Mouse (Mus musculus) liver, adult 2 months (tissue): ENCODE measurements around the gene Plekhm1.

ENCODE experiments used
- CTCF ChIP-seq: fragments of 200-500 bp; IDR thresholded peaks from 2 replicates; pipeline ENCODE4 v1.5.1; 2011; ENCODE audit warnings: low read depth, low read length, control low read depth
- POLR2A ChIP-seq: fragments of 200-500 bp; IDR thresholded peaks from 2 replicates; pipeline ENCODE4 v1.6.1; 2011; ENCODE audit warnings: low read length, control low read depth; ENCODE audit not compliant: insufficient read depth; ENCODE audit errors: extremely low read depth

DNA sequence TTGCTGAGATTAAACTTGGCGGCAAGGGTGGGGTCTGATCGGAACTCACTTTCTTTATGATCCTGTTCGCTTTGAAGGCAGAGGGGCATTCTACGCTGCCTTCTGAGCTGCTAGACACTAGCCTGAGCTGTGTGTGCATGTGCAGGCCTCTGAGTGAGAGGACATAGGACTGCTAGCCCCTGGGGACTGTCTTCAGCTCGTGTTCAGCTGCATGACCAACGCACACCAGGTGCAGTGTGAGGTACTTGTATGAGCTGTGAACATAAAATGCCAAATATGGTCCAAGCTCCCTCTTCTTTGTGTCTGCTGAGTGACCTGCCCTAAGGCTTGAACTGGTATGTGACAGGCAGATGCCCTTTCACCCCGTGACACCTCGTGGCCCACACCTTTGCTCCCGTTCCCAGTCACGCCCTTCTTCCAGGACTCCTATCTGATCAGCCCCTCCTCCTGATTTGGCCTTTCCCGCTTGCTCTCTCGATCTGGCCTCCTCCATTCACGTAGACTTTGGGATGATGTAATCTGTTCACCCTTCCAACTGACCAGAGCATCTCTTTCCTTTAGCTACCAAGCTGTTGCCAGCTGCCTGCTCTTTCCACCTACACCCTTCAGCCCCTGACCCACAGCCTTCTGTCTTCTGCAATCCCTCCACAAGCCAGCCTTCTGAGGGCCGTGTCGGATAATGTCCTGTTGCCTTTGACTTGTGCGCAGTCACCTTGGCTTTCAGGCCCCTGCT lies 55.4 kb downstream of the Plekhm1 start:
- TF ChIP-seq POLR2A (no peak), CTCF (no peak)
